Comparison of ENCODE assay signal across 19 mouse cellular contexts in genomic region chr7:64312811-64313210, GRCm38 (mm10). TPM values are rescaled to one million over a fixed set of nuclear protein-coding genes. Genes with fewer than 3 reads are reported as not detected.
DNase-seq lines count a peak whose midpoint lies in the region; ATAC-seq lines count a peak whose summit lies in the region.
"Had no signal": no experiment of that assay in that cellular context is flagged by ENCODE, and none has a peak within 500 bp of the region (broad histone marks: within the 10 kb centered on the region; RNA-seq: fewer than 3 reads in every experiment).

No protein-coding gene starts in this region.

- H3K9me3 ChIP-seq in liver, embryonic 16.5 days (replicated peaks; ENCODE audit: control insufficient read depth, low read length), result no peaks in the 10 kb centered on the region
- H3K9me3 ChIP-seq in intestine, embryonic 16.5 days (ENCODE audit: control insufficient read depth, low read length), result no peaks in the 10 kb centered on the region
- no peaks in the 10 kb centered on the region for H3K9me3 ChIP-seq in midbrain, embryonic 14.5 days (ENCODE audit: control insufficient read depth, low read length)
- H3K9me3 ChIP-seq: embryonic facial prominence, embryonic 10.5 days; heart, embryonic 13.5 days had no signal

- no peaks in the 10 kb centered on the region for H3K27me3 ChIP-seq in liver, embryonic 16.5 days (ENCODE audit: control insufficient read depth, insufficient read depth, low read depth, low read length)
- no peaks in the 10 kb centered on the region for H3K27me3 ChIP-seq in intestine, embryonic 16.5 days (replicated peaks; ENCODE audit: control insufficient read depth, insufficient read depth, low read length)
- H3K27me3 ChIP-seq in midbrain, embryonic 14.5 days (ENCODE audit: control insufficient read depth, insufficient read depth, low read length), result no peaks in the 10 kb centered on the region
- H3K27me3 ChIP-seq: heart, embryonic 13.5 days had no signal

- H3K27ac ChIP-seq in liver, embryonic 16.5 days (ENCODE audit: low read length), result no peak overlapping the region
- no peak overlapping the region for H3K27ac ChIP-seq in intestine, embryonic 16.5 days (ENCODE audit: low read length)
- H3K27ac ChIP-seq in midbrain, embryonic 14.5 days (replicated peaks; ENCODE audit: low read depth, low read length), result no peak overlapping the region
- H3K27ac ChIP-seq: embryonic facial prominence, embryonic 10.5 days; gastrocnemius, adult 2 months; heart, embryonic 13.5 days had no signal

- H3K4me1 ChIP-seq in liver, embryonic 16.5 days (ENCODE audit: control insufficient read depth, low read depth, low read length), result no peaks in the 10 kb centered on the region
- H3K4me1 ChIP-seq in intestine, embryonic 16.5 days (ENCODE audit: control insufficient read depth, insufficient read depth, low read length), result no peaks in the 10 kb centered on the region
- no peaks in the 10 kb centered on the region for H3K4me1 ChIP-seq in midbrain, embryonic 14.5 days (ENCODE audit: control insufficient read depth, insufficient read depth, low read length)
- H3K4me1 ChIP-seq: embryonic facial prominence, embryonic 10.5 days; heart, embryonic 13.5 days had no signal

- H3K4me2 ChIP-seq in liver, embryonic 16.5 days (ENCODE audit: low read depth, low read length), result no peak overlapping the region
- H3K4me2 ChIP-seq in intestine, embryonic 16.5 days (ENCODE audit: low read depth, low read length), result no peak overlapping the region
- H3K4me2 ChIP-seq in midbrain, embryonic 14.5 days (ENCODE audit: low read length), result no peak overlapping the region
- H3K4me2 ChIP-seq: heart, embryonic 13.5 days had no signal

- WGBS in liver, embryonic 16.5 days (ENCODE audit: insufficient replicate concordance), result 69% methylated on average over 7 of the region's 7 CpGs
- 63% methylated on average over 7 of the region's 7 CpGs for WGBS in intestine, embryonic 16.5 days
- 96% methylated on average over 7 of the region's 7 CpGs for WGBS in midbrain, embryonic 14.5 days

- peak; percentile 69; the same call in 1 of the 2 replicates for ATAC-seq in liver, embryonic 16.5 days (ENCODE audit: low read depth)
- ATAC-seq in intestine, embryonic 16.5 days, result peak; percentile 93
- no peak for ATAC-seq in midbrain, embryonic 14.5 days (ENCODE audit: low FRiP score, low TSS enrichment)
- ATAC-seq: forebrain, embryonic 14.5 days had no signal

- H3K4me3 ChIP-seq in liver, embryonic 16.5 days (ENCODE audit: low read depth, low read length), result no peak overlapping the region
- H3K4me3 ChIP-seq in intestine, embryonic 16.5 days (ENCODE audit: low read length), result no peak overlapping the region
- H3K4me3 ChIP-seq in midbrain, embryonic 14.5 days (replicated peaks; ENCODE audit: low read depth, low read length), result no peak overlapping the region
- H3K4me3 ChIP-seq: embryonic facial prominence, embryonic 10.5 days; gastrocnemius, adult 2 months; heart, embryonic 13.5 days had no signal

- no peak overlapping the region for H3K9ac ChIP-seq in liver, embryonic 16.5 days (ENCODE audit: low read depth, low read length)
- H3K9ac ChIP-seq in intestine, embryonic 16.5 days (ENCODE audit: low read depth, low read length), result no peak overlapping the region
- no peak overlapping the region for H3K9ac ChIP-seq in midbrain, embryonic 14.5 days (replicated peaks; ENCODE audit: low read length)
- H3K9ac ChIP-seq: heart, embryonic 13.5 days had no signal

- no peaks in the 10 kb centered on the region for H3K36me3 ChIP-seq in liver, embryonic 16.5 days (ENCODE audit: control insufficient read depth, insufficient read depth)
- peaks cover 5% of the 10 kb centered on the region; the same call in 1 of the 2 replicates for H3K36me3 ChIP-seq in intestine, embryonic 16.5 days (ENCODE audit: control insufficient read depth, insufficient read depth, low read length)
- H3K36me3 ChIP-seq in midbrain, embryonic 14.5 days (ENCODE audit: control insufficient read depth, insufficient read depth, low read length), result peaks cover 57% of the 10 kb centered on the region

- DNase-seq in kidney, adult 8-10 months, result peak; percentile 35 to 49
- DNase-seq in kidney, adult 18-20 months, result no peak
- DNase-seq in liver, result no peak
- DNase-seq in kidney, postnatal 36 days, result peak; percentile 22 to 60
- DNase-seq in midbrain, embryonic 14.5 days, result no peak
- DNase-seq in embryo, embryonic 9.5 days (ENCODE audit: extremely low spot score), result no peak
- DNase-seq: adrenal gland, adult 2 months; adrenal gland, postnatal 25 days; cerebellum, adult 18-20 months; cerebellum, adult 9-11 months; cerebellum, postnatal 36 days; gastrocnemius, adult 2 months; gastrocnemius, postnatal 25 days; heart, postnatal 4 days had no signal

RNA-seq across cellular contexts. Expression of gene Mtmr10, which starts 25.4 kb away (rescaled TPM):
- 4.7 and 5.7 TPM in 2 replicates for polyA plus RNA-seq in liver, embryonic 16.5 days (2015; fragmentation: Nextera tagmentation; extraction: Ambion mirVana)
- polyA plus RNA-seq in intestine, embryonic 16.5 days (2015; fragmentation: Nextera tagmentation; extraction: Ambion mirVana), result 5.8 and 6.4 TPM in 2 replicates
- 7.5 and 13.1 TPM in 2 replicates for polyA plus RNA-seq in midbrain, embryonic 14.5 days (2014; fragmentation: Nextera tagmentation; extraction: Ambion mirVana)

Comparison
In these comparisons a context has a peak if more than half of its experiments do, and no peak if none do; other contexts are left out.
1. DNase-seq: peak in kidney, adult 8-10 months (2 of 2) and kidney, postnatal 36 days (2 of 2); none in kidney, adult 18-20 months (single experiment), liver (single experiment), midbrain, embryonic 14.5 days (single experiment) and embryo, embryonic 9.5 days (single experiment).